Mouse (Mus musculus): Measurements from ENCODE around the gene Miga2.

The Miga2 gene

DNA sequence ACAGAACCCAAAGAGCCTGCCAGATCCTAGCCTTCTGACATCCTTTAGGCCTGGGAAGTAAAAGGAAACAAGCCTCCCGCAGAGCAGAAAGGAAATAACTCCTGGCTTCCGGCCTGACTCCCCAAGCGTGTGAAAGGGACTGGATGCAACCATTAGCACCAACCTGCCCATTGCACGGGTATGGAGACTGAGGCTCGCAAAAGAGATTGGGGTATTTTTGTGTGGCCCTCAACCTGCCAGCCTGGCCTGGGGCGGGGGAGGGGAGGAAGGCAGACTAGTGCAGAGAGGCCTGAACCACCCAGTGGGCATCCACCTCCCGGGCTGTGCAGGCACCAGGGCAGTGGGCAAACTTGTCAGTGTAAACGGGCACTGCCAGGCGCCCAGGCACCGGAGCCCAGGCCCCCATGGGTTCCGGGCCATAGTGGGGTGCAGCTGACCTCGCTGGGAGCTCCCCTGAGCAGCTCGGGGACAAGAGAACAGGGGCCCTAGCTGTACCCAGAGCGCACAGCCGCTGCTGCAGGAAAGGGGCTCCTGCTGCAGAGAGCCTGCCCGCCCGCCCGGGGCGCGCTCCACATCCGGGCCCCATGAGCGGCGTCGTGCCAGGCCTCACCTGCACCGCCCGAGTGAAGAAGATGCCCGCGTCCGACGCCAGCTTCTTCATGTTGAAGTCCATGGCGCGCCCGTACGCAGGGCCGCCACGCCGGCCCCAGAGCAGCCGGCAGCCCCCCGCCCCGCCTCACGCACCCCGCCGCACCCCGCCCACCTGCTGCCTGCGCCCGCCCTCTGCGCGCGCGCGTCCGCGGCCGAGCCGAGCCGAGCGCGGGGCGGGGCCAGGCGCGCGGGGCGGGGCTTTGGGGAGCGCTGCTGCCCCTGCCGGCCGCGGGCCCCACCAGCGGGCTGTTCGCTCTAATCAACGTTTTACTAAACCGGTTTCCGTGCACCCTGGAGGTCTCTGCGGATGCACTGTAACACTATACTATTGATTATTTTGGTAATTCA, 5.2 kb upstream of the Miga2 start, which contains the start of gene Sh3glb2:
Sh3glb2 (minus strand) TSS at position 805 of the 999 bp plus-strand sequence.
- peak; percentile 82 to 85 for DNase-seq (ENCODE audit: low spot score in 2 of 2)

DNA sequence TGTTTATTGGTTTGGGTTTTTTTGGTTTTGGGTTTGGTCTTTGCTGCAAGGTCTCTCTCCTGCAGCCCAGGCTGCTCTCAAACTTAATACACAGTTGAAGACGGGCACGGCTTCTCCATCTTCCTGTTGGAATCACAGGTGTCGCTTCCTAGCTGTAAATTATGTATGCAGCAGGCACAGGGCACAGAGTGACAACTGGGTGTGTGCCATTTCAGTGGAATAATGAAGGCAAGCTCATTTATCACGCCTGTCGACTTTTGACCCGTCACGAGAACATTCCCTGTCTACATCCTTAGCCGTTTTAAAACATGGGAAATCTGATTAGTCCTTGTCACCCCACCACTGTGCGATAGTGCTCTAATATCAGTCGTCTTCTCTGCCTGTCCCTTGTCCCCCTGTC, 3.4 kb upstream of the Miga2 start:
- no peak for DNase-seq (ENCODE audit: low spot score in 2 of 2)

DNA sequence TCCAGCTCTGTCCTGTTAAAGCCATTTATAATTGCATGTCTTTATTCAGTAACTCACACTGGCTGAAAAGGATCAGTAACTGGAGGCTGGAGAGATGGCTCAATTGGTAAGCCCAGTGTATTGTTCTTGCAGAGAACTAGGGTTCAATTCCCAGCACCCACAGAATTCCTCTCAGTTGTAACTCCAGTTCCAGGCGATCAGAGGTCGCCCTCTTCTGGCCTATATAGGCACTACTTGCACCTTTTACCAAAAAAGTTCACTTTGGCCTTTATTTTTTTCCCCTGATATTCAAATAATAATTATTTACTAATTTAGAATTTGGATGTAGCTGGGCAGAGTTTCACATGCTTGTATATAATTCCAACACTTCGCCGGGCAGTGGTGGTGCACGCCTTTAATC, 1.2 kb upstream of the Miga2 start:
- no peak for DNase-seq (ENCODE audit: low spot score in 2 of 2)

DNA sequence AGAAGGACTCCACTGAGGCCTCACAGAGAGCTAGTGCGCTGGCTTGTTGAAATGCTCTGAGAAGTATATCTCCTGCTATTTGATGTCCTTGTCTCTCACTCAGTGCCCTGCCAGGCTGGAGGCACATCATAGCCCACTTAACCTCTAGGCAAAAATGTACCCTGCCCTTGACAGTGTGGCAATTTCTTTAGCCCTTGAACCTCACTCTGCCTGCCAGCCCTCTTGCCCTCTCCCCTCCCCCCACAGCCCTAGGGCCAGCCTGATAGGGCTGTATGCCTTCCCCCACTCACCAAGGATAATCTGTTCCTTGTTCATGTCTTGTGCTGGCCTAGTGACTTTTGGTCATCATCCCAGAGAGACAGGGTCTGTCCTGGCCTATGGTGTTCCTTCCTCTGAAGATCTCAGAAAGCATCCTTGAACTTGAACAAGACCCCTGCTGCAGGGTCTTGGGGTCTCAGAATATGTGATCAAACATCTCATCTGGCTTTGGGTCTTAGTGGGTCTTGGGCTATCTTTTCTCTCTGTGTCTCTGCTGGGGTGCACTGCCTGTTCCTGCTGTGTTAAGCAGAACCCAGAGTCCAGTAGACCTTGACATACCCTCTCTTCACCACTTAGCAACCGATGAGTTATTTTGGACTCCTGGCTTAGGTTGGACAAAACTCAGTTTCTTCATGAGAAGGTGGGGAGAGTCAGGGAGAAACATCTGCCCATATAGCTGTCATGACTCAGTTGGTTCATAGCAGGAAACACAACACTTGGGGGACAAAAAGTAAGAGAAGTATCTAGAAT, 1.4 kb downstream of the Miga2 start:
- DNase-seq (ENCODE audit: low spot score in 2 of 2) = no peak

DNA sequence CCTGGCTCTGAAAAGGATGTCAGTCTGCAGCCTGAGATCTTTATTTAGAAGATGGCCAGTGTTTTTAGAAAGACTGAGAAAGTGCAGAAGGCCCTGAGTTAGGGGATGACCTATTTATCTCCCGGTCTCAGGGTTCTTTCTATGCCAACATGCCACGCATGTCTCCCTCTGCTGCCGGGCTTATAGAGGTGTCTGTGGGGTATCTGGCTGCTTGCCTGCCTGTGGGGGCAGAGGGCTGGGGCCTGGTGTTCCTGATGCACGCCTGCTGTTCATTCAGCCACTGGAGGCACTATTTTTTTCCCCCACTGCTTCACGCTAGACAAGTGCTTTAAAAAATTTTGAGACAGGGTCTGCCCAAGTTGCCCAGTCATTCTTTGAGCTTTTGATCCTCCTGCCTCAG, 2.2 kb downstream of the Miga2 start:
- no peak for DNase-seq (ENCODE audit: low spot score in 2 of 2)

DNA sequence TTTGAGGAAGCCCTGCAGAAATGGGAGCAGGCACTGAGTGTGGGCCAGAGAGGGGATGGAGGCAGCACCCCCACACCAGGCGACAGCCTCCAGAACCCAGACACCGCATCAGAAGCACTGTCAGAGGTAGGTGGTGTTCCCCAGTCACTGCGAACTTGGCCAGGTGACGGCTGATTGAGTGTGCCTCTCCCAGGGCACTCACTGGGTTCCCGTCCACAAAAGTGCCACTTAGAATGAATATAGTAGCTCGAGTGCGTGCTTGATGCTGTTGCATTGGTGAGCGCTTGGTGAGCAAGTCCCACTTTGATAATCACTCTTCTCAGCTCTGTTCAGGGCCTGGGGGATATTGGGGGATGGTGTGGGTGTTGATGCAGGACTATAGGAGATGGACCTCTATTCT, 7.5 kb downstream of the Miga2 start:
- DNase-seq (ENCODE audit: low spot score in 2 of 2) = no peak

DNA sequence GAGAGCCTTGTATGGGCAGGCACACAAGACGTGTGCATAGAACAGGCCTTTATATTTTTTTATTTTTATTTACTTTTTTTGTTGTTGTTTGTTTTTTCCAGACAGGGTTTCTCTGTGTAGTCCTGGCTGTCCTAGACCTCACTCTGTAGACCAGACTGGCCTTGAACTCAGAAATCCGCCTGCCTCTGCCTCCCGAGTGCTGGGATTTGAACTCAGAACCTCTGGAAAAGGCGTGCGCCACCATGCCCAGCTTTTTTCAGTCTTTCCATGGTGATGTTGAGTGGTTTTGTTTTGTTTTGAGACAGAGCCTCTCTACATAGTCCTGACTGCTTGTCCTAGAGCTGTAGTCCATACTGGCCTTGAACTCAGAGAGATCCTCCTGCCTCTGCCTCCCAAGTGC, 8.7 kb downstream of the Miga2 start:
- DNase-seq (ENCODE audit: low spot score in 2 of 2) = no peak

DNA sequence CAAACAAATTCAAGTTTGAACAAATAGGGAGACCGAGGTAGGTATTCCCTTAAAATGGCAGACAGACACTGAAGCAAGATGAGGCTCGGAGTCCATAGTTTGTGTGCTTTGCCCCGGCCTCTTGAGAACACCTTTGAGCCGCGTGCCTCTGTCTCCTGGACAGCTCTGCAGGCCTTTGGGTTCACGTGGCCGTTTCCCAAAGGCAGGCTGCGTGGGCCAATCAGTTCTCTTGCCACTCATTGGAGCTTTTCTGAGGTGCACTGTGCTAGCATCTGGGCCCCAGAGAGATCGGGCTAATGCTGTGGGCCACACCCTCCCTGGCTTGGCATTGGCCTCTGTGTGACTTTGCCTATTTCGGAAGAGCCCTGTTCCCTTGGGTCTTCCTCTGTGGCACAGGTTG, 11.9 kb downstream of the Miga2 start:
- DNase-seq (ENCODE audit: low spot score in 2 of 2) = no peak

DNA sequence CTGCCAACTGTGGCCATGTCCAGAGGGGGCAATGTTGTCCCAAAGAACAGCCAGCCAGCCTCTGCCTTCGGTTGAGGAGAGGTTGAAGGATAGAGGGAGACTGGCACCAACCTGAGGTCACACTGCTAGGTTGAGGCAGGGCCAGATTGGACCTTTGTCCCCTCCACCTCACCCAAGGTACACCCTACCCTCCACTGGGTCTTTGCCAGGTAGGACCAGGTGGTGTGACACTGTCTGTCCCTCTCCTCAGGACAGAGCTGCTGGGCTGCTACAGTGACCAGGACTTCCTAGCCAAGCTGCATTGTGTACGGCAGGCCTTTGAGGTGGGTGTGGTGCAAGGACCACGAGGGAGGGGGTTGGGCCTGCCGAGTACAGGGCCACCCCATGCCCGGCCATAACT, 13.7 kb downstream of the Miga2 start:
- no peak for DNase-seq (ENCODE audit: low spot score in 2 of 2)

DNA sequence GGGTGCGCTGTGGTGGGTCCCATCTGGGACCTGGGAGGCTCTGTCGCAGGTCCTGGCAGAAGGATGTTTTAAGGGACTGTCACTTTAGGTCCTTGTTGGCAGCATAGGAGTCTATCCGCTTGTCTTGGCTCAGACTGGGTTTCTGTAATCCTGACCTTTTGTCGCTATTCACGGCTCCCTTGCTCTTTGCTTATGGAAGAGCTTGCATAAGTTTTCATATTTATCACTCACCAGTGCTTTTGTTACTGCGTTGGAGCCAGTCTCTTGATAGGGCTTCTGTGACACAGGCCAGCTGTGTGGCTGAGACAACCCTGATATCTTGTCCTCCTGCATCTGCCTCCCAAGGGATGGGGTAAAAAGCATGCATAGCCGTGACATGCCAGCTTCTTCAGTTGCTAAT, 15.3 kb downstream of the Miga2 start:
- no peak for DNase-seq (ENCODE audit: low spot score in 2 of 2)

DNA sequence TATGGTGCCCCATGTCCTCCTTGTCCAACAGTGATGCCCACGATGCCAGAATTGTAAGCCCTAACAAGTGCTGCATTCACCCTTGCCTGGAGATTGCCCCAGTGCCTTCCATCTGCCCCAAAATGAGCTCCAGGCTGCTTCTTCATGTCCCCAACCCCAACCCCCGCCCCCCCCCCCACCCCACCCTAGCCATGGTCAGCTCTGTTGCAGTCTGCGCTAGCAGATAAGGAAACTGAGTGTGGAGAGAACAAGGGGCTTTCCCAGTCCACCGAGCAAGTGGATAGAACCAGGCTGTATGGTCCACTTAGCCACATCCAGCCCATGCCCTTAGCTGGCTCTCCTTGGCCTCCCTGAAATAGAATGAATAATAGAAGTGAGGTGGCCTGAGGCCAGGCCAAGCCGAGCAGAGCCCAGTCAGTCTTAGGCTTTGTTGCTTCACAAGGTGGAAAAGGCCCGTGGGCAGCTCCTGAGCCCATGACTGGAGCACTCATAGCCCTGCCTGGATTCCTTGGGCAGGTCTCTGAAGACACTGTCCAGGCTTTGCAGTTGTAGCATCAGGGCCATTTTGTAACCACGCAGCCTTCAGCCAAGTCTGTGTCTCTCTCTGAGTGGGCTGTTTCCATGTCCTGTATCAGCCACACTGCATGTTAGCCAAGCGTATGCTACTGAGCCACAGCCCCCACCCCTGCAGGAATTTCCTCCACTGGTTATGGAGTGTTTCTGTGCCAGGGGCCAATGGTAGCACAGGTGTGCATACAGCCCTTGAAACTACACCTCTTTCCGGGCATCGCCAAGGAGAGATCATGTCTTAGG, 16.7 kb downstream of the Miga2 start:
- DNase-seq (ENCODE audit: low spot score in 2 of 2) = no peak

DNA sequence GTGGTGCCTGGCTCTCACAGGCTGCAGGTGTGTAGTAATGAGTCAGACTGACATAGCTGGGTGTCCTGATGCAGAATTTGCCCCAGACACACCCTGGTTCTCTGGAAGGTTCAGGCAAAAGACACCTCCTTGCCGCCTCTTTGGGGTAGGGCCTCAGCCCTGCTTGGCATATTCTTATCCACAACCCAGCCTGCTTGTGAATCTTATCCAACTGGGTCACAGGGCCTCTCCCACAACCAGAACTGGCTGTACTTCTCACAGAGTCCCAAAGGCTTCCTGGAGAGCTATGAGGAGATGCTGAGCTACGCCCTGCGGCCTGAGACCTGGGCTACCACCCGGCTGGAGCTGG, 17.3 kb downstream of the Miga2 start:
- peak; percentile 28 to 31 for DNase-seq (ENCODE audit: low spot score in 2 of 2)

DNA sequence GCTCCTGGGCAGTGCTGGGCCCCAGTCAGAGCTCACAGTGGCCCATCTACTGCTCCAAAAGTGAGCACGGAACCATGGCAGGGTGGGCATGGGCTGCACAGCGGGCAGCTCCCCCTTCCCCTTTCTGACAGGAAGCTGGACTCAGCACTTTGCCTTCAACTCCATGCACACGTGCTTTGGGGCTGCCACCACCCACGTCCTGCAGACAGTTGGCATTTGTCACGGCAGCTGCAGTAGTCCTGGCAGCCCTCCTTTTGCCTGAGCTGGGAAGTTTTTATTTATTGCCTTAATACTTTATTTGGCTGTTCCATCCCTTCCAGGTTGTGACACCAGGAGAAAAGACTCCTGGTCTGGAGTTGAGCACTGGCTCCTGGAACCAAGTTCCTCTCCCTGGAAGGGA, 20.8 kb downstream of the Miga2 start:
- no peak for DNase-seq (ENCODE audit: low spot score in 2 of 2)

DNA sequence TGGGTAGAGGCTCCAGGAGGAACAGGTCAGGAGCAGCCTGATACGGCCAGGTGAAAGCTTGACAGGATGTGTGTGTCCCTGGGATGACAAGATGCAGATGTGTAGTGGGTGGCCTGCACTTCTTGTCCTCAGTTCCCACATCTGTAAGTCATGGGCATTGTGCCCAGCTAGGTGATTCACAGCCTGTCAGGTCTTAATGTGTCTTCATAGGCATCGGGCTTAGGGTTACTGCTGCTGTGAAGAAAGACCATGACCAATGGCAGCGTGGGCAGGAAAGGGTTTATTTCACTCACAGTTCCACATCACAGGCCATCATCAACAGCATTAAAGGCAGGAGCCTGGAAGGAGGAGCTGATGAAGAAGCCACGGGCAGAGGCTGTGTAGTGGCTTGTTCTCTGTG, 21.6 kb downstream of the Miga2 start:
- no peak for DNase-seq (ENCODE audit: low spot score in 2 of 2)

DNA sequence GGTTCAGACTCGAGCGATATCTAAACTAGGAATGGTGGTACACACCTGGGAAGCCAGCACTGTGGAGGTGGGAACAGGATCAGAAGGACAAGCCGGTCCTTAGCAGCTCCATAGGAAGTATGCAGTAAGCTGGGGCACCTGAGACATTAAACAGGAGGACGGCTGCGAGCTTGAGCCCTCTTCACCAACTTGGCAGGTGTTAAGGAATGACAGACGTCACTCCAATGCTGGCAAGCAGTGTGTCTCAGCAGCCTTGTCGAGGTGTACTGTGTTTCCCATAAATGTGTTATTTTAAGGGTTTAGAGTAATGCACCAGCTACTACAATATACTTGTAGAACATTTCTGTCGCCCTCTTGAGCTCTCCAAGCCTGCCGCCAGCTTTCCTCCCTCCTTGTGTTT, 22.9 kb downstream of the Miga2 start:
- DNase-seq (ENCODE audit: low spot score in 2 of 2) = no peak

DNA sequence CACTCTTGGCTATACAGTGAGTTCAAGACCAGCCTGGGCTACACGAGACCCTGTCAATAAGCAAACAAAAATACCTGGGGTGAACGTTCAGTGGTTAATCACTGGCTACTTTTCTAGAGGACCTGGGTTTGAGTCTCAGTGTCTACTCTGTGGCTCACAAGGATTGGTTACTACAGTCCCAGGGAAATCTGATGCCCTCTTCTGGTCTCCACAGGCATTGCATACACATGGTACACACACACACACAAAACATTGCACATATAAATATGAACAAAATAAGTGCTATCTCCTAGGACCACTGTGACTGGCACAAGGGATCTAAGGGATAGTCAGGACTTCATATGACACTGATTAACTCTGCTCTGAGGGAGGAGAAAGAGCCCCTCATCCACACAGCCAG, 25.0 kb downstream of the Miga2 start:
- DNase-seq (ENCODE audit: low spot score in 2 of 2) = no peak

DNA sequence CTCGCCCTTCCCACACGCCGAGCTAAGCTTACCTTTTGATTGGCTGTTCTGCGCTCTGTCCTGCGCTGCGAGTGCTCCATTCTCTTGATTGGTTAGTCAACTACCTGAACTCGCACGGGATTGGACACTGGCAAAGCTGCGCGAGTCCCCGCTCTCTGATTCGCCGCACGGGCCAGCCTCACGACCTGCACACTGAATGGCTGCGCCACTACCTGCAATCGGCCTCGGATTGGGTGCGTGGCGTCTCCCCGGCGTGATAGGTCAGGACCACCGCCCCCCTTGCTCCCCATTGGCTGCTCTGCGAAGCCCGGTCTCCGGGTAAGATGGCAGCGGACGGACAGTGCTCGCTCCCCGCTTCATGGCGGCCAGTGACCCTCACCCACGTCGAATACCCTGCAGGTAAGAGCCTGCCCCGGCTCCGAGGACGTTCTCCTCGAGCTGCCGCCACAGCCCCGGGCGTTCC, 28.1 kb downstream of the Miga2 start, which contains the start of gene Dolpp1:
Dolpp1 (plus strand) TSS at position 141 of the 463 bp plus-strand sequence.
- DNase-seq (ENCODE audit: low spot score in 2 of 2) = peak; percentile 98

DNA sequence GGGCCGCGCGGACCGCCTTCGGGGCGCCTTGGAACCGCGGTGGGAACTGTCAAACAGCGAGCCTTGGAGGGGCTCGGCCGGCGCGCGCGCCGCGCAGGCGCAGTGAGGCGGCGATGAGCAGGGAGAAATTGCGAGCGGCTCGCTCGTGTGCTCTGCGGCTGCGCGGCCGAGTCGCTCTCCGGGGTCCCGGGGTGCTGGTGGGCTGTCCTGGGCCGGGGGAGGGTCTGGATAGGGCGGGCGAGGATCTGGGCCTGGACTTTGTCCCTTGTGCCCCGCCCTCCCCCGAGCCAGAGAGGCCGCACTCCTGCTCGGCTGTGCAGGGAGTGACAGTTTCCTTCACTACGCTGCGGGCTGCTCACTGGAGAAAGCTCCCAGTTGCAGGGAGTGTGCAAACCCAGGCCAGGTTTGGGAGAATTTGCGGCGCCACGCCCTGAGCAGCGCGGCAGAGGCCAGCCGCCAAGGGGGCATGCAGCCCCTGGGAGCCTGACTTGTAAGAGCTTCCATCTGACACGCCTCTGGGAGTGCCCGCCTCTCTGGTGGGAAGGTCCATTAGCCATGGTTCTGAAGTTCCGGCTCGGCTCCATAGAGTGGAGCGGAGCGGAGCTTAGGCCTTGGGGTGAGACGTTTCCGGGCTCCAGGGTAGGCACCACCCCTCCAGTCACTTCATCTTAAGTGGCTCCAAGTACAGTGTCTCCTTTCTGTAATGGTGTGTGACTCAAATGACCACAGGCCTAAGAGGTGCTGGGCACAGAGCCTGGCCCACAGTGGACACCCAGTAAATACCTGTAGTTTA, 28.7 kb downstream of the Miga2 start:
- DNase-seq (ENCODE audit: low spot score in 2 of 2) = peak; percentile 37 to 51

DNA sequence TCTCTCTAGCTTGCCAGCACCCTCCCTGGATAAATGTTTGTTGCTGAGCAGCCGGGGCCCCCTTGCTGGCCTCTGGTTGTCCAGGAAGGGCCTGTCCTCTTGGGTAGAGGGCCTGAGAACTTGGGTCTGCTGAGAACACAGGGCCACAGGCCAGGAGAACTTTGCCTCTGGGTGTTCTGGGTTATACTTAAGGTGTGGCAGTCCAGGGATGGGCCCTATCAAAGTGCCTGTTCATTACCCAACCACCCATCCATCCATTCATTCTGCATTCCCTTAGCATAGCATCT, 29.3 kb downstream of the Miga2 start:
- no peak for DNase-seq (ENCODE audit: low spot score in 2 of 2)

DNA sequence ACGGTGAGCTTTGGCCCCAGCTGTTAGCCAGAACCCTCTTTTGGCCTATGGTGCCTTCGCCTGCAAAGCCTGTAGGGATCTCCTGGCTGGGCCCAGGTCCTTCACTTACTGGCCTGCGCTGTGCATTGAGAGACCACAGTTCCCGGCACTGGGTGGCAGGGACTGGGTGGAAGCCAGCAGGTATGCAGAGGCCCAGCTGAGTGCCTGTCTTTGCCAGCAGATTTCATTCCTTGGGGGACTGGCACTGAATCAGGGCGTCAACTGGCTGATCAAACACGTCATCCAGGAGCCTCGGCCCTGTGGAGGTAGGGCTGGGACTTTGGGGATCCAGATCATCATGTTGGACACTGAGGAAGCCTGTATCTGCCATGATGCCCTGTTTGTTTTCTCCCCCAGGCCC, 31.7 kb downstream of the Miga2 start:
- no peak for DNase-seq (ENCODE audit: low spot score in 2 of 2)

DNA sequence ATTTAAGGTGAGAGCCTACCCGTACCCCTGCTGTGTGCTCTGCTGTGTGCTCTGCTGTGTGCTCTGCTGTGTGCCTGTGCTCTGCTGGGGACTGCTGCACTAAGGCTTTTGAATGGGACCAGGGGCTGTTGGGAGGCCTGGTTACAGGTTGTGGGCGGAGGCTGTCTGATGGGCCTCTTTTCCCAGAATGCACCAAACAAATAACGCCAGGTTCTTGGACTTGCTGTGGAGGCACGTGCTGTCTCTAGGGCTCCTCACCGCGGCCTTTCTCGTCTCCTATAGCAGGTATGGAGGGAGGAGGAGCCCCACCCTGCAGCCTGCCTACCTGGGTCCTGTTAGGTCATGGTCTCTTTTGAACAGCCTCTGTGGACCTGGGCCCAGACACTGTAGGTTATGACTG, 32.2 kb downstream of the Miga2 start:
- no peak for DNase-seq (ENCODE audit: low spot score in 2 of 2)

All from spleen, postnatal 36 days (tissue).